Mouse (Mus musculus) stomach, postnatal 0 days (tissue): ENCODE data around the gene Slc1a2. TPM values are rescaled to one million over a fixed set of nuclear protein-coding genes. Genes with fewer than 3 reads are reported as not detected.

ENCODE experiments used
- ATAC-seq: fragments of 200-750 bp; cut with Nextera tagmentation; 2 replicates; pipeline ENCODE4 v1.8.0; 2017; ENCODE audit not compliant: low FRiP score, low TSS enrichment
- DNase-seq: peaks from one replicate; pipeline ENCODE4 v3.0.0-alpha.2; 2016; ENCODE audit warnings: low spot score
- H3K27ac ChIP-seq: fragments of 300-500 bp; sonication (generic); replicated peaks from 2 replicates; pipeline ENCODE4 v1.5.1; 2014; ENCODE audit warnings: mild to moderate bottlenecking, control low read depth
- H3K27me3 ChIP-seq: fragments of 300-500 bp; sonication (generic); 2 replicates; pipeline ENCODE4 v1.6.1; 2014; ENCODE audit warnings: low read length; ENCODE audit not compliant: control insufficient read depth, insufficient read depth
- H3K36me3 ChIP-seq: fragments of 300-500 bp; sonication (generic); 2 replicates; pipeline ENCODE4 v1.6.1; 2014; ENCODE audit warnings: low read length, mixed read lengths; ENCODE audit not compliant: control insufficient read depth, insufficient read depth
- H3K4me1 ChIP-seq: fragments of 300-500 bp; sonication (generic); replicated peaks from 2 replicates; pipeline ENCODE4 v1.6.1; 2014; ENCODE audit warnings: antibody characterized with exemption; ENCODE audit not compliant: control insufficient read depth, insufficient read depth
- H3K4me2 ChIP-seq: fragments of 300-500 bp; sonication (generic); replicated peaks from 2 replicates; pipeline ENCODE4 v1.6.1; 2014; ENCODE audit warnings: low read depth, mild to moderate bottlenecking, control low read depth, moderate library complexity
- H3K4me3 ChIP-seq: fragments of 300-500 bp; sonication (generic); 2 replicates; pipeline ENCODE4 v1.5.1; 2014; ENCODE audit warnings: low read depth, low read length, control low read depth
- H3K9ac ChIP-seq: fragments of 300-500 bp; sonication (generic); 2 replicates; pipeline ENCODE4 v1.6.1; 2014; ENCODE audit warnings: mild to moderate bottlenecking, low read length, control low read depth, mixed read lengths
- H3K9me3 ChIP-seq: fragments of 300-500 bp; sonication (generic); 2 replicates; pipeline ENCODE4 v1.6.1; 2016; ENCODE audit warnings: low read length; ENCODE audit not compliant: control insufficient read depth
- CTCF ChIP-seq: IDR thresholded peaks from 2 replicates; pipeline ENCODE4 v1.5.1; 2016; ENCODE audit warnings: antibody characterized with exemption, low read depth, mild to moderate bottlenecking, moderate library complexity
- EP300 ChIP-seq: optimal IDR thresholded peaks from 2 replicates; pipeline ENCODE3; 2016; ENCODE audit warnings: antibody characterized with exemption
- WGBS: fragments of 180-500 bp; shearing (Covaris S2); extraction: QIAGEN DNeasy Blood & Tissue Kit; methylation state at CpG from one replicate; pipeline ENCODE4 v1.1.7; 2014; 5-methylcytosine and 5-hydroxymethylcytosine counted together
- polyA plus RNA-seq: library from polyadenylated mRNA; unstranded; fragments of >200 nt; fragmentation: Nextera tagmentation; extraction: Ambion mirVana; gene quantifications from 2 replicates; pipeline ENCODE4 v1.2.1, GENCODE M21; 2015

Gene Slc1a2
- polyA plus RNA-seq, 1 experiment from 2014 or later, result 1.8 TPM

GRCm38 (mm10) chr2:102624538-102624937, 33.9 kb upstream of the Slc1a2 start:
- Histone ChIP-seq H3K4me1 (no peaks in the 10 kb centered on the region), H3K27ac (no peak overlapping the region), H3K9me3 (no peaks in the 10 kb centered on the region), H3K9ac (no peak overlapping the region), H3K27me3 (no peaks in the 10 kb centered on the region), H3K4me2 (no peak overlapping the region), H3K4me3 (no peak overlapping the region), H3K36me3 (no peaks in the 10 kb centered on the region)
- WGBS, result 91% methylated on average over 1 of the region's 1 CpGs
- ATAC-seq (no peak), DNase-seq (no peak)
- TF ChIP-seq CTCF (no peak), EP300 (no peak)

GRCm38 (mm10) chr2:102632361-102632760, 26.1 kb upstream of the Slc1a2 start:
- Histone ChIP-seq H3K36me3 (no peaks in the 10 kb centered on the region), H3K27ac (no peak overlapping the region), H3K4me2 (no peak overlapping the region), H3K4me3 (no peak overlapping the region), H3K27me3 (no peaks in the 10 kb centered on the region), H3K9me3 (no peaks in the 10 kb centered on the region), H3K9ac (no peak overlapping the region), H3K4me1 (no peaks in the 10 kb centered on the region)
- no peak for TF ChIP-seq EP300
- no peak for TF ChIP-seq CTCF
- DNase-seq (no peak), ATAC-seq (no peak)
- 88% methylated on average over 4 of the region's 4 CpGs for WGBS

- DNase-seq (no peak), ATAC-seq (no peak)
- no peaks in the 10 kb centered on the region for H3K4me1 ChIP-seq
- H3K27ac ChIP-seq, result no peak overlapping the region
- H3K9ac ChIP-seq, result no peak overlapping the region
- no peaks in the 10 kb centered on the region for H3K27me3 ChIP-seq
- no peak overlapping the region for H3K4me2 ChIP-seq
- no peaks in the 10 kb centered on the region for H3K9me3 ChIP-seq
- no peak overlapping the region for H3K4me3 ChIP-seq
- TF ChIP-seq CTCF (no peak), EP300 (no peak)
- WGBS, result 66% methylated on average over 1 of the region's 1 CpGs
- H3K36me3 ChIP-seq, result no peaks in the 10 kb centered on the region
Observed at GRCm38 (mm10) chr2:102634010-102634409, 24.4 kb upstream of the Slc1a2 start.

- DNase-seq, result no peak
- no peak for TF ChIP-seq EP300
- no peak for TF ChIP-seq CTCF
- 71% methylated on average over 3 of the region's 3 CpGs for WGBS
- no peak overlapping the region for H3K4me3 ChIP-seq
- no peaks in the 10 kb centered on the region for H3K9me3 ChIP-seq
- no peak overlapping the region for H3K9ac ChIP-seq
- H3K36me3 ChIP-seq, result no peaks in the 10 kb centered on the region
- no peaks in the 10 kb centered on the region for H3K27me3 ChIP-seq
- H3K4me1 ChIP-seq, result no peaks in the 10 kb centered on the region
- no peak overlapping the region for H3K27ac ChIP-seq
- ATAC-seq, result no peak
- no peak overlapping the region for H3K4me2 ChIP-seq
Observed at GRCm38 (mm10) chr2:102635523-102636060, 22.9 kb upstream of the Slc1a2 start.

GRCm38 (mm10) chr2:102636116-102636600, 22.3 kb upstream of the Slc1a2 start:
- WGBS, result 92% methylated on average over 7 of the region's 7 CpGs
- H3K36me3 ChIP-seq, result no peaks in the 10 kb centered on the region
- DNase-seq (no peak), ATAC-seq (no peak)
- no peak overlapping the region for H3K4me2 ChIP-seq
- H3K27ac ChIP-seq, result no peak overlapping the region
- H3K4me1 ChIP-seq, result no peaks in the 10 kb centered on the region
- TF ChIP-seq CTCF (no peak), EP300 (no peak)
- H3K9ac ChIP-seq, result no peak overlapping the region
- H3K4me3 ChIP-seq, result no peak overlapping the region
- H3K27me3 ChIP-seq, result no peaks in the 10 kb centered on the region
- H3K9me3 ChIP-seq, result no peaks in the 10 kb centered on the region

GRCm38 (mm10) chr2:102638140-102638539, 20.3 kb upstream of the Slc1a2 start:
- H3K9ac ChIP-seq, result no peak overlapping the region
- H3K4me2 ChIP-seq, result no peak overlapping the region
- H3K36me3 ChIP-seq, result no peaks in the 10 kb centered on the region
- TF ChIP-seq CTCF (no peak), EP300 (no peak)
- H3K9me3 ChIP-seq, result no peaks in the 10 kb centered on the region
- no peak overlapping the region for H3K4me3 ChIP-seq
- no peaks in the 10 kb centered on the region for H3K27me3 ChIP-seq
- H3K4me1 ChIP-seq, result no peaks in the 10 kb centered on the region
- ATAC-seq (no peak), DNase-seq (no peak)
- no peak overlapping the region for H3K27ac ChIP-seq
- 53% methylated on average over 5 of the region's 5 CpGs for WGBS
